Comparison of ENCODE assay signal across 7 mouse cellular contexts in the genomic region with DNA sequence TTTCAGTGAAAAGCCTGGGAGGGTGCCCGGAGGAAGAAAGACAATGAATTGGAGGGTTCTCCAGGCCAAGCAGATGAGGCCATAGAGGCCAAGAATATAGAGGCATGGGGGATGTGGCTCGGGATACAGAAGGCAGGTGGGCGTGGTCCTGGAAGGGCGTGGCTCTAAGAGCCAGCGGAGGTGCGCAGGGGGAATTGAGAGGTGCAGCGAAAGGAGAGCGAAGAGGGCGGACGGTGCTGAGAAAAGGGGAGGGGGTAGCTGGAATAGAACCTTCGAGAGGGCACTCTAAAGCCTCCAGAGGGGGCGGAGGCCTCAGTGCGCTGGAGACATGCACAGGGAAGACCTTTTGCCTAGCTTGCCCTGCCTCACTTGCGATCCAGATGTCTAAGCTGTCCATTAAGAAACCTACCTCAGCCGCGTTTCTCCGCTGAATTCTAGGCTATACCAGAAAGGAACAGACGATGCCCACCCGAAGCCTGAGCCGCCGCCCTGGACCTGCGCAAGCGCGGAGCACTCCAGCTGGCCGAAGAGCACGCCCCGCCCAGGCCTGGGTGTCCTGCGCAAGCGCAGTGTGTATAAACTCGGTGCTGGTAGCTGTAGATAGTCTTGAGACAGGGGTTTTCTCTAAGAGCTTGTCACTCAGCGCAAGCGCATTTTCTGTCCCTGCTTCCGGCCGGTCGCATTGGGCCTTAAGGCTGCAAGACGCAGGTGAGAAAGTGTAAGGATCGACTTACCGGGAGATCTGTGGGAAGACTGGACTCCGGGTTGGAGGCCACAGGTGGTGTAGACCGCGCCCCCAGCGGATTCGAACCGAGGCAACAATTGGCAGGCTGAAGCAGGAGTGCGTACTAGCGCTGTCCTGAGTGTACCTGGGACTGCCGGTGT. TPM values are rescaled to one million over a fixed set of nuclear protein-coding genes. Genes with fewer than 3 reads are reported as not detected.
A peak's percentile ranks its signal among the peaks of the same experiment; 100 is the strongest.
DNase-seq lines count a peak whose midpoint lies in the region; ATAC-seq lines count a peak whose summit lies in the region.

A gene (minus strand): TSS at position 525 of the 885 bp plus-strand sequence.

- H3K36me3 ChIP-seq in embryonic facial prominence, embryonic 11.5 days (replicated peaks; ENCODE audit: control insufficient read depth, insufficient read depth, low read depth, low read length): no peaks in the 10 kb centered on the region
- H3K36me3 ChIP-seq in limb, embryonic 10.5 days: no peaks in the 10 kb centered on the region
- H3K36me3 ChIP-seq in midbrain, embryonic 13.5 days: peaks cover 5% of the 10 kb centered on the region

- peak within 1 kb of the TSS; percentile 72 for H3K9ac ChIP-seq in embryonic facial prominence, embryonic 11.5 days (replicated peaks; ENCODE audit: low read length)
- H3K9ac ChIP-seq in midbrain, embryonic 13.5 days (replicated peaks): peak within 1 kb of the TSS; percentile 84

- DNase-seq in adrenal gland, postnatal 14 days: peak; percentile 95
- DNase-seq in embryonic facial prominence, embryonic 11.5 days (ENCODE audit: low spot score): peak; percentile 96
- DNase-seq in kidney, adult 11 months: peak; percentile 89
- DNase-seq in limb, embryonic 10.5 days (ENCODE audit: low spot score): peak; percentile 95
- DNase-seq in spleen, adult 12 weeks (ENCODE audit: low spot score): peak; percentile 79

- peak within 1 kb of the TSS; percentile 79 for H3K4me2 ChIP-seq in embryonic facial prominence, embryonic 11.5 days (ENCODE audit: low read depth, low read length)
- peak within 1 kb of the TSS; percentile 63 for H3K4me2 ChIP-seq in midbrain, embryonic 13.5 days (replicated peaks)

- peak; percentile 96 for ATAC-seq in embryonic facial prominence, embryonic 11.5 days (replicated peaks; ENCODE audit: insufficient number of reproducible peaks, low FRiP score, low TSS enrichment, low read depth)
- ATAC-seq in granulocyte monocyte progenitor cell, adult 5-6 weeks (replicated peaks; ENCODE audit: poor library complexity, severe bottlenecking): peak; percentile 96
- ATAC-seq in midbrain, embryonic 13.5 days: peak; percentile 99

- peak within 1 kb of the TSS; percentile 64 for H3K4me3 ChIP-seq in embryonic facial prominence, embryonic 11.5 days (ENCODE audit: low read depth, low read length)
- H3K4me3 ChIP-seq in limb, embryonic 10.5 days: peak within 1 kb of the TSS; percentile 70
- peak within 1 kb of the TSS; percentile 74 for H3K4me3 ChIP-seq in midbrain, embryonic 13.5 days (replicated peaks)

- H3K27me3 ChIP-seq in embryonic facial prominence, embryonic 11.5 days (ENCODE audit: control insufficient read depth, insufficient read depth, low read length): no peaks in the 10 kb centered on the region
- no peaks in the 10 kb centered on the region for H3K27me3 ChIP-seq in limb, embryonic 10.5 days (ENCODE audit: low read depth, poor library complexity, severe bottlenecking)
- H3K27me3 ChIP-seq in midbrain, embryonic 13.5 days: no peaks in the 10 kb centered on the region

- H3K27ac ChIP-seq in embryonic facial prominence, embryonic 11.5 days (replicated peaks; ENCODE audit: low read depth, low read length): peak within 1 kb of the TSS; percentile 75
- peak within 1 kb of the TSS; percentile 84 for H3K27ac ChIP-seq in limb, embryonic 10.5 days
- H3K27ac ChIP-seq in midbrain, embryonic 13.5 days: peak within 1 kb of the TSS; percentile 96

- no peaks in the 10 kb centered on the region for H3K9me3 ChIP-seq in embryonic facial prominence, embryonic 11.5 days (replicated peaks; ENCODE audit: control insufficient read depth, low read length)
- no peaks in the 10 kb centered on the region for H3K9me3 ChIP-seq in limb, embryonic 10.5 days (replicated peaks)
- H3K9me3 ChIP-seq in midbrain, embryonic 13.5 days: no peaks in the 10 kb centered on the region

- no peaks in the 10 kb centered on the region for H3K4me1 ChIP-seq in embryonic facial prominence, embryonic 11.5 days (ENCODE audit: control insufficient read depth, insufficient read depth, low read length)
- peaks cover 13% of the 10 kb centered on the region for H3K4me1 ChIP-seq in limb, embryonic 10.5 days
- H3K4me1 ChIP-seq in midbrain, embryonic 13.5 days (replicated peaks): peaks cover 29% of the 10 kb centered on the region

- 1% methylated on average over 47 of the region's 47 CpGs for WGBS in embryonic facial prominence, embryonic 11.5 days
- 1% methylated on average over 47 of the region's 47 CpGs for WGBS in limb, embryonic 10.5 days
- under 1% methylated on average over 47 of the region's 47 CpGs for WGBS in midbrain, embryonic 13.5 days

RNA-seq across cellular contexts. Expression of the gene that starts here (rescaled TPM):
- total RNA-seq in adrenal gland, postnatal 14 days (2021): 19.3 and 19.6 TPM in 2 replicates
- polyA plus RNA-seq in embryonic facial prominence, embryonic 11.5 days (2014; fragmentation: Nextera tagmentation; extraction: Ambion mirVana): 65.3 and 77.9 TPM in 2 replicates
- 3.5 TPM in 1 of 2 replicates, not detected in the other for total RNA-seq in granulocyte monocyte progenitor cell, adult 5-6 weeks (2014; fragmentation: Nextera tagmentation)
- 0.41 and 1.5 TPM in 2 replicates for total RNA-seq in granulocyte monocyte progenitor cell, adult 5-6 weeks (2017)
- 38.8 and 43.9 TPM in 2 replicates for polyA plus RNA-seq in limb, embryonic 10.5 days (2016; fragmentation: Nextera tagmentation; extraction: Ambion mirVana)
- 270 and 275 TPM in 2 replicates for polyA plus RNA-seq in midbrain, embryonic 13.5 days (2015; fragmentation: Nextera tagmentation; extraction: Ambion mirVana)

Comparison
In these comparisons a context has a peak if more than half of its experiments do, and no peak if none do; other contexts are left out.
1. Peak in every context shown above with its lines: DNase-seq, ATAC-seq, H3K4me3 ChIP-seq and H3K27ac ChIP-seq.